10 mouse cellular contexts compared by ENCODE assay signal in genomic region chrX:77720298-77720697, GRCm38 (mm10).
DNase-seq lines count a peak whose midpoint lies in the region; ATAC-seq and TF ChIP-seq lines count a peak whose summit lies in the region.
"Had no signal": no experiment of that assay in that cellular context is flagged by ENCODE, and none has a peak within 500 bp of the region (broad histone marks: within the 10 kb centered on the region; RNA-seq: fewer than 3 reads in every experiment).

No protein-coding gene starts in this region.

- WGBS in embryonic facial prominence, embryonic 10.5 days, result 28% methylated on average over 2 of the region's 2 CpGs
- WGBS in kidney, postnatal 0 days, result 28% methylated on average over 2 of the region's 2 CpGs
- 28% methylated on average over 2 of the region's 2 CpGs for WGBS in stomach, postnatal 0 days

- peak; percentile 78 for TF ChIP-seq CTCF in kidney, postnatal 0 days (IDR thresholded peaks at IDR 0.05; ENCODE audit: low read depth)
- TF ChIP-seq CTCF in stomach, postnatal 0 days (IDR thresholded peaks at IDR 0.05; ENCODE audit: low read depth), result peak; percentile 82

- no peaks in the 10 kb centered on the region for H3K9me3 ChIP-seq in embryonic facial prominence, embryonic 10.5 days
- no peaks in the 10 kb centered on the region for H3K9me3 ChIP-seq in kidney, postnatal 0 days (replicated peaks; ENCODE audit: low read length)
- no peaks in the 10 kb centered on the region for H3K9me3 ChIP-seq in stomach, postnatal 0 days (ENCODE audit: control insufficient read depth, low read length)
- H3K9me3 ChIP-seq: heart, embryonic 13.5 days; neural tube, embryonic 13.5 days had no signal

- H3K27me3 ChIP-seq in embryonic facial prominence, embryonic 10.5 days (replicated peaks; ENCODE audit: low read depth, poor library complexity, severe bottlenecking), result no peaks in the 10 kb centered on the region
- H3K27me3 ChIP-seq in kidney, postnatal 0 days (ENCODE audit: insufficient read depth, low read length), result no peaks in the 10 kb centered on the region
- no peaks in the 10 kb centered on the region for H3K27me3 ChIP-seq in stomach, postnatal 0 days (ENCODE audit: control insufficient read depth, insufficient read depth, low read length)
- H3K27me3 ChIP-seq: heart, embryonic 13.5 days; neural tube, embryonic 13.5 days had no signal

- peak; percentile 3 for DNase-seq in cerebellum, adult 11 months
- peak; percentile 2 to 4 for DNase-seq in urinary bladder, postnatal 36 days (ENCODE audit: low spot score in 2 of 2)
- no peak for DNase-seq in urinary bladder, postnatal 4 days (ENCODE audit: low spot score in 2 of 2)
- peak; percentile 36 for DNase-seq in embryonic facial prominence, embryonic 10.5 days (ENCODE audit: low spot score)
- peak; percentile 59 for DNase-seq in kidney, postnatal 0 days (ENCODE audit: low spot score)
- DNase-seq in lung, postnatal 14 days, result peak; percentile 24
- DNase-seq in stomach, postnatal 0 days (ENCODE audit: low spot score), result peak; percentile 21

- no peak overlapping the region for H3K27ac ChIP-seq in embryonic facial prominence, embryonic 10.5 days (replicated peaks)
- no peak overlapping the region for H3K27ac ChIP-seq in kidney, postnatal 0 days
- H3K27ac ChIP-seq in stomach, postnatal 0 days (replicated peaks), result no peak overlapping the region
- H3K27ac ChIP-seq: heart, embryonic 13.5 days; neural tube, embryonic 13.5 days had no signal

- H3K4me2 ChIP-seq in kidney, postnatal 0 days (ENCODE audit: low read length), result no peak overlapping the region
- no peak overlapping the region for H3K4me2 ChIP-seq in stomach, postnatal 0 days (replicated peaks; ENCODE audit: low read depth)
- H3K4me2 ChIP-seq: heart, embryonic 13.5 days; neural tube, embryonic 13.5 days had no signal

- H3K4me3 ChIP-seq in embryonic facial prominence, embryonic 10.5 days, result no peak overlapping the region
- no peak overlapping the region for H3K4me3 ChIP-seq in kidney, postnatal 0 days (replicated peaks; ENCODE audit: low read depth, low read length)
- no peak overlapping the region for H3K4me3 ChIP-seq in stomach, postnatal 0 days (ENCODE audit: low read depth, low read length)
- H3K4me3 ChIP-seq: heart, embryonic 13.5 days; neural tube, embryonic 13.5 days had no signal

- TF ChIP-seq EP300 in stomach, postnatal 0 days (optimal IDR thresholded peaks at IDR 0.05), result no peak

- ATAC-seq in cerebellum, adult (ENCODE audit: insufficient number of reproducible peaks, low FRiP score, low TSS enrichment), result no peak
- no peak for ATAC-seq in kidney, postnatal 0 days (replicated peaks; ENCODE audit: low FRiP score, low read depth)
- no peak for ATAC-seq in stomach, postnatal 0 days (ENCODE audit: low FRiP score, low TSS enrichment)

- H3K9ac ChIP-seq in kidney, postnatal 0 days (ENCODE audit: low read depth, low read length), result no peak overlapping the region
- H3K9ac ChIP-seq in stomach, postnatal 0 days (ENCODE audit: low read length), result no peak overlapping the region
- H3K9ac ChIP-seq: heart, embryonic 13.5 days; neural tube, embryonic 13.5 days had no signal

- no peaks in the 10 kb centered on the region for H3K36me3 ChIP-seq in embryonic facial prominence, embryonic 10.5 days (replicated peaks)
- H3K36me3 ChIP-seq in kidney, postnatal 0 days (ENCODE audit: insufficient read depth, low read length), result no peaks in the 10 kb centered on the region
- no peaks in the 10 kb centered on the region for H3K36me3 ChIP-seq in stomach, postnatal 0 days (ENCODE audit: control insufficient read depth, insufficient read depth, low read length)
- H3K36me3 ChIP-seq: heart, embryonic 13.5 days; neural tube, embryonic 13.5 days had no signal

- no peaks in the 10 kb centered on the region for H3K4me1 ChIP-seq in embryonic facial prominence, embryonic 10.5 days
- no peaks in the 10 kb centered on the region for H3K4me1 ChIP-seq in kidney, postnatal 0 days (replicated peaks; ENCODE audit: insufficient read depth, low read length)
- H3K4me1 ChIP-seq in stomach, postnatal 0 days (replicated peaks; ENCODE audit: control insufficient read depth, insufficient read depth), result no peaks in the 10 kb centered on the region
- H3K4me1 ChIP-seq: heart, embryonic 13.5 days; neural tube, embryonic 13.5 days had no signal

Comparison
In these comparisons a context has a peak if more than half of its experiments do, and no peak if none do; other contexts are left out.
1. DNase-seq: peak in cerebellum, adult 11 months (single experiment), urinary bladder, postnatal 36 days (2 of 2), embryonic facial prominence, embryonic 10.5 days (single experiment), kidney, postnatal 0 days (single experiment), lung, postnatal 14 days (single experiment) and stomach, postnatal 0 days (single experiment); none in urinary bladder, postnatal 4 days (0 of 2).